Mouse (Mus musculus): Measurements from ENCODE around the gene Cdc123.

- no peak for TF ChIP-seq CTCF (IDR thresholded peaks at IDR 0.05; ENCODE audit: borderline replicate concordance, insufficient read depth, low read depth, low read length)
- no peak for TF ChIP-seq POLR2A (IDR thresholded peaks at IDR 0.05; ENCODE audit: borderline replicate concordance, insufficient read depth, low read length)
Observed at GRCm38 (mm10) chr2:5801182-5801640, 43.8 kb downstream of the Cdc123 start.
